Mouse (Mus musculus) E14TG2a.4 (cell line): ENCODE data around the gene Senp7.

Source experiments
- CTCF ChIP-seq: conservative IDR thresholded peaks from 2 replicates; pipeline ENCODE4 v1.5.1; 2014; ENCODE audit warnings: low read length
- NANOG ChIP-seq: IDR thresholded peaks from 2 replicates; pipeline ENCODE4 v1.6.1; 2014; ENCODE audit warnings: borderline replicate concordance, low read length, mixed read lengths

DNA sequence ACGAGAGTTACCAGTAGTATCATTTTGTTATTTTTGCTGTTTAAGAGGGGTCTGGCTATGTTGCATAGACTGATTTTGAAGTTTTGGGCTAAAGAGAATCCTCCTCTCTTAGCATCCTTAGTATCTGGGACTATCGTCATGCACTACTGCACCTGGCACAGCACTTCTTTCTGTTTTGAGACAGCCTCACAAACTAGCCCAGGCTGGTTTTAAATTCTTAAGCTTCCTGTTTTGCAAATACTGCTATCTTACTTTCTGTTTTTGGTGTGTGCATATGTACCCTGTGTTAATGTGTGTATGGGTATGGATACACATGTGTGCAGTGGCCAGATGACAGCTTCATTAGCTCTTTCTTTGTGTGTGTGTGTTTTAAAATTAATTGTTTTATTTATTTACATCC lies 42.2 kb downstream of the Senp7 start:
- TF ChIP-seq CTCF (no peak), NANOG (no peak)
